Mouse (Mus musculus): ENCODE data around the gene Ipo13. TPM values are rescaled to one million over a fixed set of nuclear protein-coding genes. Genes with fewer than 3 reads are reported as not detected.

Ipo13 gene
- total and polyA plus RNA-seq, 3 experiments, result 7.4 to 46.5 (median 22.0) TPM

DNA sequence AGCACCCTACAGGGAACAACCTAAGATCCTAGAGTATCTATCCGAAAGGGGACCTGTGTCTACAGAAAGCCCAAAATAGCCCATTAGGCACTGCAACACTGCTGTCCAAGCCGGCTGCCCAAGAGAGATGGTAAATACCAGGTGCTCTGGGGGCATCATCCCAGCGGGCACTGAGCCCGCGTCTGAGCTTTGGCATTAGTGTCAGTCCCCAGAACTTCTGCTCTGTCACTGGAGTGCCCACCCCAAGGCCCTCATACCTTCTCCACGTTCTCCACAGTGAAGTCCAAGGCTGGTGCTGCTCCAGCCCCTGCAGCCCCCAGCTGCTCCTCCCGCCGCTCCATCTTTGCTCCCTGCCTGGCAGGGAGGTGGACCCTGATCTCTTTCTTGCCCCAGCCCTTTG, 768 bp downstream of the Ipo13 start:
- in situ Hi-C loops (cut with MboI; ENCODE audit: low pct_ligation_motif_present, low pct_unique_long_range_greater_than_20kb, low sequenced_read_pairs), result loop anchor here (10.0 kb wide), 1 partner anchor 151 kb away; no protein-coding TSS in a partner anchor
- no peak for DNase-seq (ENCODE audit: extremely low read depth)
- Histone ChIP-seq H3K9me3 (replicated peaks; ENCODE audit: low read length) (no peaks in the 10 kb centered on the region), H3K9ac (ENCODE audit: insufficient read depth, low read depth) (peak overlapping the region; percentile 82), H3K79me2 (replicated peaks; ENCODE audit: control insufficient read depth, extremely low read depth, insufficient read depth, poor library complexity, severe bottlenecking) (peaks cover 12% of the 10 kb centered on the region; the same call in 1 of the 2 replicates), H3K36me3 (replicated peaks in 1 of 2; ENCODE audit: control insufficient read depth in 1 of 2, insufficient read depth in 1 of 2, low read length in 1 of 2) (peaks cover 13 to 44% of the 10 kb centered on the region in 2 experiments), H3K27ac (ENCODE audit: insufficient read depth, low read depth) (no peak overlapping the region), H3K27me3 (replicated peaks) (no peaks in the 10 kb centered on the region), H3K4me3 (replicated peaks in 1 of 3; ENCODE audit: low read depth in 2 of 3, low read length in 2 of 3, poor library complexity in 1 of 3) (peak overlapping the region; percentile 84 to 96 (median 86)), H3K4me2 (ENCODE audit: insufficient read depth, low read depth, poor library complexity, severe bottlenecking) (peak overlapping the region; percentile 89), H3K4me1 (ENCODE audit: control insufficient read depth in 1 of 2, insufficient read depth in 2 of 2) (peaks cover 6 to 60% of the 10 kb centered on the region in 2 experiments; a peak in 3 of 4 replicates)
- dilution Hi-C loops (cut with MboI; ENCODE audit: extremely low pct_ligation_motif_present, extremely low pct_unique_long_range_greater_than_20kb, low sequenced_read_pairs), result no loop called here
- TF ChIP-seq NRF1 (IDR thresholded peaks at IDR 0.05; ENCODE audit: low read depth, low read length), result no peak
- TF ChIP-seq JUN (IDR thresholded peaks at IDR 0.05; ENCODE audit: insufficient read depth, low read depth, low read length), result no peak
- TF ChIP-seq CHD1 (IDR thresholded peaks at IDR 0.05; ENCODE audit: low read depth, low read length), result no peak
- TF ChIP-seq JUND (conservative IDR thresholded peaks at IDR 0.05; ENCODE audit: low read depth, low read length), result no peak
- TF ChIP-seq KAT2A (IDR thresholded peaks at IDR 0.05; ENCODE audit: insufficient replicate concordance, low read length), result no peak
- TF ChIP-seq CTCF (conservative IDR thresholded peaks at IDR 0.05 in 1 of 2, IDR thresholded peaks at IDR 0.05 in 1 of 2; ENCODE audit: low read depth in 2 of 2, low read length in 2 of 2), result no peak
- no peak for TF ChIP-seq NELFE (IDR thresholded peaks at IDR 0.05; ENCODE audit: low read depth, low read length)
- no peak for TF ChIP-seq RAD21 (IDR thresholded peaks at IDR 0.05; ENCODE audit: low read depth, low read length)
- TF ChIP-seq USF2 (conservative IDR thresholded peaks at IDR 0.05; ENCODE audit: low read depth, low read length), result no peak
- no peak for TF ChIP-seq TBP (conservative IDR thresholded peaks at IDR 0.05; ENCODE audit: low read depth, low read length)
- no peak for TF ChIP-seq ZNF384 (IDR thresholded peaks at IDR 0.05; ENCODE audit: low read depth, low read length)
- no peak for TF ChIP-seq IRF4 (IDR thresholded peaks at IDR 0.05; ENCODE audit: low read depth, low read length)
- TF ChIP-seq SMC3 (IDR thresholded peaks at IDR 0.05; ENCODE audit: low read depth, low read length), result no peak
- TF ChIP-seq PAX5 (IDR thresholded peaks at IDR 0.05; ENCODE audit: low read length), result no peak

DNA sequence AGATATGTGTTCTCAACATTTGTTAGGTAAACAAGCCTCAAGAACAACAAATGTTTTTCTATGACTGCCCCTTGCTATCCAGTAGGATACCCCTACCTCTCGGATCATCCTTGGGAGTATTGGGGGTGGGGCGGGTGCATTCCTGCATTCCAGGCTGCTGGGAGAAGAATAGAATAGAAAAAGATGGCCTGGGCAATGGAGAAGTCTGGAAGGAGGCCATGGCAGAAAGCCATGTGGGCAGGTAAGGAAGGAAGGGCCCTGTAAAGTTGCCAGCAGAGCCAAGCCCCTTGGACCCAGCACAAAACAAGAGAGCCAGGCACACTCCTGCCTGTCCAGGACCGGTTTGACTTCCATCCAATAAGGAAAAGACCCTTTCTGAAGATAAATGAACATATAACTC, 1.4 kb downstream of the Ipo13 start:
- Histone ChIP-seq H3K9me3 (replicated peaks; ENCODE audit: low read length) (no peaks in the 10 kb centered on the region), H3K9ac (ENCODE audit: insufficient read depth, low read depth) (peak overlapping the region; percentile 82), H3K79me2 (replicated peaks; ENCODE audit: control insufficient read depth, extremely low read depth, insufficient read depth, poor library complexity, severe bottlenecking) (peaks cover 12% of the 10 kb centered on the region; the same call in 1 of the 2 replicates), H3K4me2 (ENCODE audit: insufficient read depth, low read depth, poor library complexity, severe bottlenecking) (peak overlapping the region; percentile 89; the same call in 1 of the 2 replicates), H3K27ac (ENCODE audit: insufficient read depth, low read depth) (no peak overlapping the region), H3K36me3 (replicated peaks in 1 of 2; ENCODE audit: control insufficient read depth in 1 of 2, insufficient read depth in 1 of 2, low read length in 1 of 2) (peaks cover 13 to 49% of the 10 kb centered on the region in 2 experiments), H3K4me3 (replicated peaks in 1 of 3; ENCODE audit: low read depth in 2 of 3, low read length in 2 of 3, poor library complexity in 1 of 3) (peak overlapping the region in 1 of 3 experiments; percentile 84), H3K27me3 (replicated peaks) (no peaks in the 10 kb centered on the region), H3K4me1 (ENCODE audit: control insufficient read depth in 1 of 2, insufficient read depth in 2 of 2) (peaks cover 6 to 58% of the 10 kb centered on the region in 2 experiments; a peak in 3 of 4 replicates)
- no peak for DNase-seq (ENCODE audit: extremely low read depth)
- TF ChIP-seq POLR2A (IDR thresholded peaks at IDR 0.05; ENCODE audit: low read depth, low read length) (no peak), ZNF384 (IDR thresholded peaks at IDR 0.05; ENCODE audit: low read depth, low read length) (no peak), NRF1 (IDR thresholded peaks at IDR 0.05; ENCODE audit: low read depth, low read length) (no peak), CHD2 (IDR thresholded peaks at IDR 0.05; ENCODE audit: low read length) (no peak), HCFC1 (IDR thresholded peaks at IDR 0.05; ENCODE audit: low read depth, low read length) (no peak), MAFK (IDR thresholded peaks at IDR 0.05; ENCODE audit: insufficient replicate concordance, low read length) (no peak), UBTF (IDR thresholded peaks at IDR 0.05; ENCODE audit: low read depth, low read length) (no peak), ZKSCAN1 (IDR thresholded peaks at IDR 0.05; ENCODE audit: borderline replicate concordance, low read depth, low read length) (no peak), ZMIZ1 (IDR thresholded peaks at IDR 0.05; ENCODE audit: low read depth, low read length) (no peak), GABPA (IDR thresholded peaks at IDR 0.05; ENCODE audit: insufficient replicate concordance, low read depth, low read length) (no peak), MAZ (IDR thresholded peaks at IDR 0.05; ENCODE audit: low read depth, low read length) (no peak), IRF4 (IDR thresholded peaks at IDR 0.05; ENCODE audit: low read depth, low read length) (no peak), ZC3H11A (IDR thresholded peaks at IDR 0.05; ENCODE audit: low read depth, low read length) (no peak), CHD1 (IDR thresholded peaks at IDR 0.05; ENCODE audit: low read depth, low read length) (no peak), USF1 (IDR thresholded peaks at IDR 0.05; ENCODE audit: low read depth, low read length) (no peak), KAT2A (IDR thresholded peaks at IDR 0.05; ENCODE audit: insufficient replicate concordance, low read length) (no peak), MXI1 (IDR thresholded peaks at IDR 0.05; ENCODE audit: low read depth, low read length) (no peak), USF2 (conservative IDR thresholded peaks at IDR 0.05; ENCODE audit: low read depth, low read length) (no peak)
- in situ Hi-C loops (cut with MboI; ENCODE audit: low pct_ligation_motif_present, low pct_unique_long_range_greater_than_20kb, low sequenced_read_pairs) (loop anchor here (10.0 kb wide), 1 partner anchor 151 kb away; no protein-coding TSS in a partner anchor), dilution Hi-C loops (cut with MboI; ENCODE audit: extremely low pct_ligation_motif_present, extremely low pct_unique_long_range_greater_than_20kb, low sequenced_read_pairs) (no loop called here)
